Mouse (Mus musculus) heart, postnatal 0 days (tissue): ENCODE measurements around the gene Churc1.

Experiments
- CTCF ChIP-seq: IDR thresholded peaks from 2 replicates; pipeline ENCODE4 v1.5.1; 2016; ENCODE audit warnings: antibody characterized with exemption, control low read depth, low read depth
- EP300 ChIP-seq: IDR thresholded peaks from 2 replicates; pipeline ENCODE4 v1.6.1; 2016; ENCODE audit warnings: antibody characterized with exemption, low read depth

DNA sequence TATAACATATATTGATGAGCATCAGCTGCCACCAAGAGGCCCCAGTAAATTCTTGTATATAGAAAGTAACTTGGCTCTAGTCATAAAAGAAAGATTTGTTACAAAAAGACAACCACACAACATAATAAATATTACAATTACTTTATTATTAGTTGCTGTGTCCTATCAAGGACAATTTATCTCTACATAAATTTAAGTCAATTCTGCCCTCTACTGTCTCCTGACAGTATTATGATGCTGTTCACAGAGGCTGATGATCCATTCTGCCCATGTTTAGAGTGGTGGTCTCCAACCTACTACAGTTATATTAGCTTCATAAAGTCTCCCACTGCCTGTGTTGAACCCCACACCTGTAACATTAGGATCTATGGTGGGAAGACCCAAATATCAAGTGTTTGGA, 44.8 kb upstream of the Churc1 start:
- TF ChIP-seq EP300 (no peak), CTCF (peak; percentile 33)
